Mouse (Mus musculus) lung, embryonic 16.5 days (tissue): ENCODE data around the gene Ntm. TPM values are rescaled to one million over a fixed set of nuclear protein-coding genes. Genes with fewer than 3 reads are reported as not detected.
A peak's percentile ranks its signal among the peaks of the same experiment; 100 is the strongest.

Source experiments
- ATAC-seq: fragments of 200-750 bp; cut with Nextera tagmentation; 2 replicates; pipeline ENCODE4 v1.8.0; 2017; ENCODE audit warnings: low read depth, mild to moderate bottlenecking, moderate library complexity
- H3K27ac ChIP-seq: fragments of 300-500 bp; sonication (generic); 2 replicates; pipeline ENCODE4 v1.5.1; 2014; ENCODE audit warnings: mild to moderate bottlenecking, control low read depth, low read length
- H3K27me3 ChIP-seq: fragments of 300-500 bp; sonication (generic); 2 replicates; pipeline ENCODE4 v1.6.1; 2014; ENCODE audit warnings: low read depth, low read length, mixed read lengths; ENCODE audit not compliant: control insufficient read depth, insufficient read depth
- H3K36me3 ChIP-seq: fragments of 300-500 bp; sonication (generic); 2 replicates; pipeline ENCODE4 v1.6.1; 2014; ENCODE audit warnings: low read length; ENCODE audit not compliant: control insufficient read depth, insufficient read depth
- H3K4me1 ChIP-seq: fragments of 300-500 bp; sonication (generic); replicated peaks from 2 replicates; pipeline ENCODE4 v1.6.1; 2014; ENCODE audit warnings: low read length, mixed read lengths; ENCODE audit not compliant: control insufficient read depth, insufficient read depth
- H3K4me2 ChIP-seq: fragments of 300-500 bp; sonication (generic); 2 replicates; pipeline ENCODE4 v1.6.1; 2014; ENCODE audit warnings: low read depth, low read length, control low read depth
- H3K4me3 ChIP-seq: fragments of 300-500 bp; sonication (generic); 2 replicates; pipeline ENCODE4 v1.5.1; 2014; ENCODE audit warnings: mild to moderate bottlenecking, low read length, control low read depth
- H3K9ac ChIP-seq: fragments of 300-500 bp; sonication (generic); 2 replicates; pipeline ENCODE4 v1.6.1; 2014; ENCODE audit warnings: low read length, control low read depth
- H3K9me3 ChIP-seq: fragments of 300-500 bp; sonication (generic); 2 replicates; pipeline ENCODE4 v1.6.1; 2016; ENCODE audit warnings: low read length; ENCODE audit not compliant: control insufficient read depth
- WGBS: fragments of 180-500 bp; shearing (Covaris S2); extraction: QIAGEN DNeasy Blood & Tissue Kit; methylation state at CpG from one replicate; pipeline ENCODE4 v1.1.7; 2014; 5-methylcytosine and 5-hydroxymethylcytosine counted together
- polyA plus RNA-seq: library from polyadenylated mRNA; unstranded; fragments of >200 nt; fragmentation: Nextera tagmentation; extraction: Ambion mirVana; gene quantifications from 2 replicates; pipeline ENCODE4 v1.2.1, GENCODE M21; 2015

The Ntm gene
- polyA plus RNA-seq, 1 experiment from 2014 or later, result 16.3 TPM

DNA sequence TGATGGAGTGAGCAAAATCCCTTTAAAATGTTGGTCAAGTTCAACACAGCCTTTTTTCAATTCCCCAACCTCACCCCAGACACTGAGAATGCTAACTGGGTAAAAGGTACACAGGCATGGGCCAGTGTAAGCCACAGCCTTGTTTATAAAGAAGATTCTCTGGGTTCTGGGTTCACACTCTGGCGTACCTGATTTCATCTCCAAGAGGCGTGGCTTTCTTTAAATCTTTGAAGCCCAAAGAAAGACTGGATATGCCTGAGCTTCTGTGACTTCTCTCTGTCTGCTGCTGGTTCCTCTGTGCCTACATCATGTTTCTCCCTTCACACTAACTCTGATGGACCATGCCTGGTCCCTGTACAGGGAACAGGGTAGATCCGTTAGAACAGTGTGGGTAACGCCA is 549.8 kb downstream of the Ntm start:
- Histone ChIP-seq H3K27me3 (peaks cover 8% of the 10 kb centered on the region; the same call in 1 of the 2 replicates), H3K36me3 (no peaks in the 10 kb centered on the region), H3K9ac (no peak overlapping the region), H3K9me3 (no peaks in the 10 kb centered on the region), H3K27ac (no peak overlapping the region), H3K4me3 (no peak overlapping the region), H3K4me2 (no peak overlapping the region), H3K4me1 (peaks cover 6% of the 10 kb centered on the region; the same call in 1 of the 2 replicates)
- no peak for ATAC-seq
- WGBS, result 75% methylated on average over 4 of the region's 4 CpGs

DNA sequence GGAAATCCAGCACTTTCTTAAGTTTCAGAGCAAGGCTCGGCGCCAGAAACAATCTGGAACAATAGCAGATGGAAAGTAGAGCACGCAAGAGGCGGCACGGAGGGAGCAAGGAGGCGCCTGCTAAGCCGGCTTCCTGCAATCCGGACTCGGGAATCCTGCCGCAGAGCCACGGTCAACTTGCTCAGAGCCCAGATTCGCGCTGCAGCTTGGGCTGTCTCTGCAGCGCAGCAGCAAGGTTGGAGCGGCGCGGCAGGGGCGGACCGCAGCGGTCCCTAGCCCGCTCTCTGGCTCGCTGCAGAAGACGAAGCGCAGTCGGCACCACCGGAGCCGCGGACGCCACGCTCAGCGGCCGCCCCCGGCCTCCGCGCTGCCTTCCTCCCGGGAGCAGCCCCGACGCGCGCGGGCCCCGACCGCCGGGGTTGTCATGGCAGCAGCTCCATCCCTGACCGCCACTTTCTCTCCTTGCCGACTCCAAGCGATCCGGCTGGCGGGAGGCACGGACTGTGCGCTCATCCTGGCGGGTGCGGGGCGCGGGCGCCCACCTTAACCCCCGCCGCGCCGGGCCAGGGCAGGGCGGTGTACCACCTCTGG is 550.7 kb downstream of the Ntm start:
- Histone ChIP-seq H3K9me3 (no peaks in the 10 kb centered on the region), H3K4me1 (peaks cover 6% of the 10 kb centered on the region; the same call in 1 of the 2 replicates), H3K36me3 (no peaks in the 10 kb centered on the region), H3K4me3 (peak overlapping the region; percentile 58), H3K27me3 (peaks cover 8% of the 10 kb centered on the region; the same call in 1 of the 2 replicates), H3K4me2 (peak overlapping the region; percentile 96), H3K27ac (peak overlapping the region; percentile 44; the same call in 1 of the 2 replicates), H3K9ac (peak overlapping the region; percentile 60)
- WGBS, result under 1% methylated on average over 54 of the region's 61 CpGs
- ATAC-seq, result peak; percentile 76

DNA sequence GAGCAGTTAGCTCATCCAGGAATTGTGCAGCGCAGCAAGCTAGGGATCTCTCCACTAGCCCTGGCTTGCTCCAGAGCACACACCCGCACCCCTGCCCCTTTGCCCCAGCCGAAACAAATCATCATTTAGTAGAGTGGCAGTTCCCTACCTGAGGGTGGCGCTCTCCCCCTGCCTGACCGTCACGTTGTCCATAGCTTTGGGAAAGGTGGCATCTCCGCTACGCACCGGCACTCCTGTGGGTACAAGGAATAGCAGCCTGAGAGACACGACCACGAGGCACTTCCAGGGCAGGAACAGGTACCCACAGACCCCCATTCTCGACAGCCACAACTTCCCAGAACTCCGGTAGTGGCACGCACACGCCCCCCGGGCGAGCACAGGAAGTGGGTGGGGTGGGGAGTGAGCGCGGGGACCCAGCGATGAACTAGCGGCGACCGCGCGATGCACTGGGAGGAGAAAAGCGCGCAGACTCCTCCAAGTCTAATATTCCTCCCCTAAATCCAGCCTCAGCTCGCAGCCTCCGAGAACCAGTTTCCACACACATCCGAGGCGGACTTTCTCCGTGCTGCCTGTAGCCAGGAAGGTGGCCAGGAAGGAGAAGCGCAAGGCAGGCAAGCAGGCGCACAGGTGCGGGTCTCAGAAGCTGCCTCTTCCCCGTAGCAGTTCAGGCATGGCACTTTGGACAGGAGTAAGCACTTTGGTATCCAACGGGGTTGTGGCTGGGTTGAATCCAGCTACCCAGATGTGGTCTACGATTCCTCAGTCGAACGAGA is 551.3 kb downstream of the Ntm start:
- H3K27ac ChIP-seq, result peak overlapping the region; percentile 44; the same call in 1 of the 2 replicates
- peak overlapping the region; percentile 60 for H3K9ac ChIP-seq
- no peaks in the 10 kb centered on the region for H3K9me3 ChIP-seq
- peak; percentile 54 for ATAC-seq
- H3K4me3 ChIP-seq, result peak overlapping the region; percentile 58
- peak overlapping the region; percentile 96 for H3K4me2 ChIP-seq
- WGBS, result under 1% methylated on average over 40 of the region's 40 CpGs
- H3K27me3 ChIP-seq, result peaks cover 8% of the 10 kb centered on the region; the same call in 1 of the 2 replicates
- H3K36me3 ChIP-seq, result no peaks in the 10 kb centered on the region
- peaks cover 6% of the 10 kb centered on the region; the same call in 1 of the 2 replicates for H3K4me1 ChIP-seq

DNA sequence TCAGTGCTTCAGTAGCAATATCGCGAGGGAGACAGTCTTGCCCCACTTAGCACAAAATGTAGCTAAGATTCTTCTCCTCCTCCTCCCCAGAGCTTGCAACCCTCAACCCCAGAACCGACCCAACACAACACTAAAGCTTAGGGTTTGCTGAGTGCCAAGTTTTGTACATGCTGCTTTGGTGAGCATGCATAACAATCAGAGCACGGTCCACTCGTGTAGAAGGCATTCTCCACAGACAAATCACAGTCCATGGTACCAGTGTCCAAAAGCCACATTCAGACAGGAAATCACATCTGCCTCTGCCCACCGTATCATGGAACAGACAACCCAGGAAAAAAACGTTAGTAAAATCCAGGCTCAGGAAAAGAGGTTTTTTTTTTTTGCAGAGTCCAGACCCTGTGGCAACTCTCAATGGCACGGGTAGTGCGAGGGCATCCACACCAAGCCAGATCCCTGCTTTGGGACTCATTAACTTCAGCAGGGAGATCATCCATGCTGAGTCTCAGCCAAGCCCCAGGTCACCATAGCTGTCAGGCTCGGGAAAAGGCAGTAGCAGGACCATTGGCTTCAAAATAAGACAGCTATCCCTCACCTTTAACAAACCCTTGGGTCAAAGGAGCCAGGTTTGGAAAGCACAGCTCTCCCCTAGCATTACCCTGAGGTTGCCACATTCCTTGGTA is 552.1 kb downstream of the Ntm start:
- H3K4me2 ChIP-seq, result peak overlapping the region; percentile 96
- peak; percentile 3; the same call in 1 of the 2 replicates for ATAC-seq
- no peaks in the 10 kb centered on the region for H3K9me3 ChIP-seq
- peaks cover 6% of the 10 kb centered on the region; the same call in 1 of the 2 replicates for H3K4me1 ChIP-seq
- H3K9ac ChIP-seq, result no peak overlapping the region; the same call in 1 of the 2 replicates
- H3K27me3 ChIP-seq, result peaks cover 8% of the 10 kb centered on the region; the same call in 1 of the 2 replicates
- H3K27ac ChIP-seq, result no peak overlapping the region
- peak overlapping the region; percentile 58 for H3K4me3 ChIP-seq
- no peaks in the 10 kb centered on the region for H3K36me3 ChIP-seq
- 40% methylated on average over 10 of the region's 10 CpGs for WGBS

DNA sequence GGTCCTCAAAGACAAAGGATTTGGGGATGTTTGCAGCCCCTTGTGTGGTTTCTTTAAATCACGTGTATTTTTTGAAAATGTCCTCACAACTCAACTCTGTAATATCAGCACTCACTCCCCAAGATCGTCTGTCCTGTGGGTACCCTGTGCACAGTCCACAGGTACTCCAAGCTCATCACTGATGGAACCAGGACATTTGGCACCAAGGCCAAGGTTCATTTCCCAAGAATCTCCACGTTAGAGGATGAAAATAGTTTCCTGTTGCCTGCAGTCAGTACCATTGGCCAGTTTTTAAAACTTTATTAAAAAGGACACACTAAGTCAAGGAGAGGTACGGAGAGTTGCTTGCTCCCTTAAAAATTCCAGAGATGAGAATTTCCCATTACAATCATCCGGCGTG is 552.7 kb downstream of the Ntm start:
- no peak overlapping the region for H3K27ac ChIP-seq
- H3K9me3 ChIP-seq, result no peaks in the 10 kb centered on the region
- no peak overlapping the region; the same call in 1 of the 2 replicates for H3K9ac ChIP-seq
- ATAC-seq, result no peak
- H3K36me3 ChIP-seq, result no peaks in the 10 kb centered on the region
- H3K4me2 ChIP-seq, result peak overlapping the region; percentile 96; the same call in 1 of the 2 replicates
- peaks cover 8% of the 10 kb centered on the region; the same call in 1 of the 2 replicates for H3K27me3 ChIP-seq
- no peak overlapping the region for H3K4me3 ChIP-seq
- peaks cover 6% of the 10 kb centered on the region; the same call in 1 of the 2 replicates for H3K4me1 ChIP-seq
- 59% methylated on average over 6 of the region's 6 CpGs for WGBS

DNA sequence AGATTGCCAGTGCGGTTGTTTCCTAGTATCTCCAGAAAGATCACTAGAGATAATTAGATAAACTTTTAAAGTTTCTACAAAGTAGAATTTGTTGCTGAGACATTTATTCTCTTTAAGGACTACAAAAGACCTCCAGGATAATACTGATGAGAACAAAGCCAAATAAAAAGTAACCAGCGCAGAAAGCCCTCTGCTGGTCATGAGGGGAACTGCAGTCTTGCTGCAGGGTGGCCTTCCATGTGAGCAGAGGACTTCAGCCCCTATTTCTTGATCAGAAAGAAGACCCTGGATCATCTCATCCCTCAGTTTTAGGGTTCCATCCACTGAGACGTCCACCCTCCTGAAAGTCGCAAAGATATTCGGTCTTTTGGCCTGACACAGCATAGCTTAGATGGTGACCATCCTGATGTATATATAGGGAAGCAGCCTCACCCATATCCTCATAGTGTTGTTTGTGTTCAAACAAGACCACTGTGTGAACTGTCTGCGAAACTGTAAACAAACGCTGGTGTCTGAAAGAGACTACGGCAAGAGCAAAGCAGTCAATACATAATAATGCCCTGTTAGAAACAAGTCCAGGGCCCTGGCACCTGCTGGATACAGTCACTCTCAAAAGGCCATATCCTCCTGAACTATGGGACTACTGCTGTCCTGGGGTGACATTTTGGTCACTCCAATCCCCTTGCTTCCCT is 553.6 kb downstream of the Ntm start:
- Histone ChIP-seq H3K4me2 (no peak overlapping the region), H3K36me3 (no peaks in the 10 kb centered on the region), H3K27ac (no peak overlapping the region), H3K4me3 (no peak overlapping the region), H3K9me3 (no peaks in the 10 kb centered on the region), H3K27me3 (peaks cover 8% of the 10 kb centered on the region; the same call in 1 of the 2 replicates), H3K4me1 (peaks cover 6% of the 10 kb centered on the region; the same call in 1 of the 2 replicates), H3K9ac (no peak overlapping the region)
- WGBS, result 58% methylated on average over 8 of the region's 8 CpGs
- ATAC-seq, result no peak

DNA sequence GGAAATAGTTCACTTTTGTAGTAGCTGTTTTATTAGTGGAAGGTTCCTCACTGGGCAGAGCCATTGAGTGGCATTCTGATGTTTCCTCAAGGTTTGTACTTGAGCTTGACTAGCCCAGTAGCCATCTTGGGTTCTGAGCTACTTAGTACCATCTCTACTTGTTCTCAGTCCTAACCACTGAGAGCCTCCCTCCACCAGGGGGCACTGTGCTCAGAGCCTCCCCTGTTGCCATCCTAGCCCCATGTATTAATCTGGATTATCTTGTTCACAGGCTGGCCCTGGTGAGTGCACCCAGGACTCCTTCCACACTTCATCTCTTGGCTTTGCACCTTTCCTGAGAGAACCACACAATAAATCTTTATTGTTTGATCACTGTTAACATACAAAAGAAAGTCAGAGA is 555.0 kb downstream of the Ntm start:
- no peak overlapping the region for H3K27ac ChIP-seq
- no peaks in the 10 kb centered on the region; the same call in 1 of the 2 replicates for H3K27me3 ChIP-seq
- no peaks in the 10 kb centered on the region for H3K9me3 ChIP-seq
- H3K4me1 ChIP-seq, result peaks cover 6% of the 10 kb centered on the region; the same call in 1 of the 2 replicates
- H3K9ac ChIP-seq, result no peak overlapping the region
- no peaks in the 10 kb centered on the region for H3K36me3 ChIP-seq
- no peak overlapping the region for H3K4me3 ChIP-seq
- H3K4me2 ChIP-seq, result no peak overlapping the region
- no peak for ATAC-seq

DNA sequence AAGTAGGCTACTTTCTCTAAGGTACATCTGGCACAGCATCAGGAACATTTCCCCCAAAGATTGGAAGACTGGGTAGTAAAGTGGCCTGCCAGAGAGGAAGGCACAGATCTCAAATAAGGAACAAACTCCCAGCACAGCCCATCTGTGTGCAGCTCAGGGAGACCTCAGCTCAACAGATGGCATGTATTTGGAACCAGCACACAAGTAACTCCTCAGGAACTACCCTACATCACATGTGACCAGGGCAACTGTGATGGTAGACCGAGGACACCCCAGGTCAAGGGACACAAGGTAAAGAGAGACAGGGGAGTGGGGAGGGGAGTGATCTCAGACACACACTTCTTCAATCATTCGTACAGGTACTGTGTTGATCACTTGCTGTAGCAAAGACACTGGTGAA is 556.0 kb downstream of the Ntm start:
- Histone ChIP-seq H3K36me3 (no peaks in the 10 kb centered on the region), H3K27ac (no peak overlapping the region), H3K4me2 (no peak overlapping the region), H3K27me3 (no peaks in the 10 kb centered on the region; the same call in 1 of the 2 replicates), H3K4me3 (no peak overlapping the region), H3K9ac (no peak overlapping the region), H3K4me1 (peaks cover 3% of the 10 kb centered on the region; the same call in 1 of the 2 replicates), H3K9me3 (no peaks in the 10 kb centered on the region)
- no peak for ATAC-seq
- 93% methylated on average over 2 of the region's 2 CpGs for WGBS
